In genomic region chr13:59144321-59144856, GRCm38 (mm10) we compare ENCODE assay signal across 8 mouse cellular contexts.
DNase-seq lines count a peak whose midpoint lies in the region; ATAC-seq and TF ChIP-seq lines count a peak whose summit lies in the region.

No protein-coding gene starts in this region.

- H3K4me2 ChIP-seq in embryonic facial prominence, embryonic 15.5 days (replicated peaks), result no peak overlapping the region
- peak overlapping the region; percentile 1; the same call in 1 of the 2 replicates for H3K4me2 ChIP-seq in midbrain, postnatal 0 days (ENCODE audit: low read depth, low read length, poor library complexity, severe bottlenecking)
- no peak overlapping the region for H3K4me2 ChIP-seq in heart, embryonic 11.5 days

- no peak overlapping the region for H3K9ac ChIP-seq in embryonic facial prominence, embryonic 15.5 days
- no peak overlapping the region for H3K9ac ChIP-seq in midbrain, postnatal 0 days (replicated peaks; ENCODE audit: low read length, poor library complexity, severe bottlenecking)
- H3K9ac ChIP-seq in heart, embryonic 11.5 days (ENCODE audit: low read depth, low read length), result no peak overlapping the region

- H3K27me3 ChIP-seq in embryonic facial prominence, embryonic 15.5 days, result no peaks in the 10 kb centered on the region
- H3K27me3 ChIP-seq in midbrain, postnatal 0 days (ENCODE audit: insufficient read depth, low read length), result no peaks in the 10 kb centered on the region
- H3K27me3 ChIP-seq in heart, embryonic 11.5 days (ENCODE audit: control insufficient read depth, insufficient read depth, low read length), result no peaks in the 10 kb centered on the region

- no peak overlapping the region for H3K4me3 ChIP-seq in embryonic facial prominence, embryonic 15.5 days (replicated peaks)
- no peak overlapping the region for H3K4me3 ChIP-seq in layer of hippocampus, adult 2 months
- no peak overlapping the region for H3K4me3 ChIP-seq in midbrain, postnatal 0 days (ENCODE audit: low read depth, low read length)
- no peak overlapping the region for H3K4me3 ChIP-seq in heart, embryonic 11.5 days (ENCODE audit: low read depth, low read length)

- no peaks in the 10 kb centered on the region for H3K4me1 ChIP-seq in embryonic facial prominence, embryonic 15.5 days
- H3K4me1 ChIP-seq in midbrain, postnatal 0 days (ENCODE audit: insufficient read depth, low read length), result peaks cover 18% of the 10 kb centered on the region
- H3K4me1 ChIP-seq in heart, embryonic 11.5 days (ENCODE audit: control insufficient read depth, insufficient read depth, low read length), result no peaks in the 10 kb centered on the region

- peak; percentile 17 for DNase-seq in cerebellum, adult 11-12 months
- DNase-seq in cerebellum, postnatal 36 days, result no peak
- peak; percentile 37 to 81 for DNase-seq in layer of hippocampus, adult 2 months (ENCODE audit: low spot score in 2 of 2)
- DNase-seq in midbrain, postnatal 0 days (ENCODE audit: low spot score), result peak; percentile 87
- DNase-seq in spleen, postnatal 10 days (ENCODE audit: low spot score in 2 of 2), result no peak

- H3K9me3 ChIP-seq in embryonic facial prominence, embryonic 15.5 days (replicated peaks), result no peaks in the 10 kb centered on the region
- no peaks in the 10 kb centered on the region for H3K9me3 ChIP-seq in midbrain, postnatal 0 days (ENCODE audit: low read length)
- no peaks in the 10 kb centered on the region for H3K9me3 ChIP-seq in heart, embryonic 11.5 days (replicated peaks; ENCODE audit: control insufficient read depth, low read length)

- WGBS in embryonic facial prominence, embryonic 15.5 days, result 51% methylated on average over 11 of the region's 11 CpGs
- WGBS in midbrain, postnatal 0 days, result 19% methylated on average over 11 of the region's 11 CpGs
- 71% methylated on average over 11 of the region's 11 CpGs for WGBS in heart, embryonic 11.5 days (ENCODE audit: insufficient replicate concordance)

- H3K36me3 ChIP-seq in embryonic facial prominence, embryonic 15.5 days, result no peaks in the 10 kb centered on the region
- no peaks in the 10 kb centered on the region for H3K36me3 ChIP-seq in midbrain, postnatal 0 days (ENCODE audit: insufficient read depth, low read length)
- H3K36me3 ChIP-seq in heart, embryonic 11.5 days (ENCODE audit: control insufficient read depth, insufficient read depth, low read length), result no peaks in the 10 kb centered on the region

- no peak overlapping the region for H3K27ac ChIP-seq in embryonic facial prominence, embryonic 15.5 days (replicated peaks)
- peak overlapping the region; percentile 96 for H3K27ac ChIP-seq in layer of hippocampus, adult 2 months
- H3K27ac ChIP-seq in midbrain, postnatal 0 days (ENCODE audit: low read depth, low read length), result peak overlapping the region; percentile 68
- H3K27ac ChIP-seq in heart, embryonic 11.5 days (ENCODE audit: low read depth, low read length), result no peak overlapping the region

- ATAC-seq in embryonic facial prominence, embryonic 15.5 days (ENCODE audit: insufficient number of reproducible peaks, low FRiP score, low TSS enrichment, low read depth), result peak; percentile 57; the same call in 1 of the 2 replicates
- peak; percentile 85 for ATAC-seq in midbrain, postnatal 0 days (ENCODE audit: low FRiP score)
- no peak for ATAC-seq in megakaryocyte-erythroid progenitor cell, adult 5-6 weeks (replicated peaks; ENCODE audit: low FRiP score, low TSS enrichment, poor library complexity, severe bottlenecking)
- ATAC-seq in heart, embryonic 11.5 days (replicated peaks; ENCODE audit: insufficient number of reproducible peaks, low FRiP score, low TSS enrichment), result no peak

- TF ChIP-seq CTCF in layer of hippocampus, adult 2 months (conservative IDR thresholded peaks at IDR 0.05), result no peak; the same call in 1 of the 2 replicates
- TF ChIP-seq CTCF in midbrain, postnatal 0 days (IDR thresholded peaks at IDR 0.05), result no peak

Comparison
In these comparisons a context has a peak if more than half of its experiments do, and no peak if none do; other contexts are left out.
1. DNase-seq: peak in cerebellum, adult 11-12 months (single experiment), layer of hippocampus, adult 2 months (2 of 2) and midbrain, postnatal 0 days (single experiment); none in cerebellum, postnatal 36 days (0 of 2) and spleen, postnatal 10 days (0 of 2).
2. ATAC-seq: peak in embryonic facial prominence, embryonic 15.5 days (single experiment) and midbrain, postnatal 0 days (single experiment); none in megakaryocyte-erythroid progenitor cell, adult 5-6 weeks (single experiment) and heart, embryonic 11.5 days (single experiment).
3. H3K27ac ChIP-seq: peak in layer of hippocampus, adult 2 months (single experiment) and midbrain, postnatal 0 days (single experiment); none in embryonic facial prominence, embryonic 15.5 days (single experiment) and heart, embryonic 11.5 days (single experiment).